Mouse (Mus musculus): Measurements from ENCODE around the gene Dnmt3a. TPM values are rescaled to one million over a fixed set of nuclear protein-coding genes. Genes with fewer than 3 reads are reported as not detected.

Gene Dnmt3a
- total and polyA plus RNA-seq, 3 experiments, result 15.9 to 34.4 TPM; not detected in 1

- H3K4me3 ChIP-seq (ENCODE audit: control insufficient read depth in 1 of 2, insufficient read depth in 1 of 2, low read depth in 2 of 2, low read length in 2 of 2), result no peak overlapping the region
Measured at GRCm38 (mm10) chr12:3776015-3776414, 29.8 kb upstream of the Dnmt3a start.

GRCm38 (mm10) chr12:3777682-3778081 is 28.1 kb upstream of the Dnmt3a start:
- H3K4me3 ChIP-seq (ENCODE audit: control insufficient read depth in 1 of 2, insufficient read depth in 1 of 2, low read depth in 2 of 2, low read length in 2 of 2), result no peak overlapping the region
- H3K36me3 ChIP-seq (ENCODE audit: control insufficient read depth in 1 of 2, insufficient read depth in 2 of 2, low read length in 2 of 2), result peaks cover 0 to 7% of the 10 kb centered on the region in 2 experiments; a peak in 2 of 4 replicates
- no peaks in the 10 kb centered on the region for H3K9me3 ChIP-seq (replicated peaks; ENCODE audit: insufficient read depth, low read length)
- no peak for TF ChIP-seq USF1 (IDR thresholded peaks at IDR 0.05; ENCODE audit: low read depth, low read length)
- TF ChIP-seq ZC3H11A (IDR thresholded peaks at IDR 0.05; ENCODE audit: low read depth, low read length), result no peak
- TF ChIP-seq SIN3A (IDR thresholded peaks at IDR 0.05; ENCODE audit: low read length), result no peak
- no peak for TF ChIP-seq MYB (IDR thresholded peaks at IDR 0.05; ENCODE audit: low read depth, low read length)
- TF ChIP-seq MXI1 (IDR thresholded peaks at IDR 0.05; ENCODE audit: low read depth, low read length), result no peak
- TF ChIP-seq NELFE (IDR thresholded peaks at IDR 0.05; ENCODE audit: low read depth, low read length), result no peak
- no peak for TF ChIP-seq GABPA (IDR thresholded peaks at IDR 0.05; ENCODE audit: low read depth, low read length)
- no peak for TF ChIP-seq TCF12 (IDR thresholded peaks at IDR 0.05; ENCODE audit: low read depth, low read length)
- no peak for TF ChIP-seq E2F4 (IDR thresholded peaks at IDR 0.05; ENCODE audit: borderline replicate concordance, low read depth, low read length)
- no peak for TF ChIP-seq EP300 (IDR thresholded peaks at IDR 0.05; ENCODE audit: low read depth in 1 of 2, low read length in 2 of 2)
- TF ChIP-seq SMC3 (IDR thresholded peaks at IDR 0.05; ENCODE audit: low read depth, low read length), result no peak
- no peak for TF ChIP-seq TBP (IDR thresholded peaks at IDR 0.05; ENCODE audit: low read depth, low read length)
- no peak for TF ChIP-seq NRF1 (IDR thresholded peaks at IDR 0.05; ENCODE audit: insufficient read depth, low read depth, low read length, poor library complexity, severe bottlenecking)
- TF ChIP-seq ZKSCAN1 (IDR thresholded peaks at IDR 0.05; ENCODE audit: low read depth, low read length), result no peak
- no peaks in the 10 kb centered on the region for H3K27me3 ChIP-seq (ENCODE audit: control insufficient read depth in 1 of 2, insufficient read depth in 2 of 2, low read length in 2 of 2)
- H3K79me2 ChIP-seq (ENCODE audit: control insufficient read depth, insufficient read depth, low read length, poor library complexity), result no peaks in the 10 kb centered on the region
- no peak overlapping the region for H3K9ac ChIP-seq (ENCODE audit: control insufficient read depth, low read depth, low read length, poor library complexity, severe bottlenecking)
- DNase-seq (ENCODE audit: low read depth, low spot score), result no peak
- peaks cover 5 to 15% of the 10 kb centered on the region in 2 experiments; a peak in 3 of 4 replicates for H3K4me1 ChIP-seq (ENCODE audit: control insufficient read depth in 1 of 2, insufficient read depth in 2 of 2, low read length in 2 of 2)
- no peak overlapping the region for H3K27ac ChIP-seq (ENCODE audit: control insufficient read depth, low read depth, low read length)

More at GRCm38 (mm10) chr12:3776015-3776414, 29.8 kb upstream of the Dnmt3a start:
- no peaks in the 10 kb centered on the region for H3K79me2 ChIP-seq (ENCODE audit: control insufficient read depth, insufficient read depth, low read length, poor library complexity)
- no peak overlapping the region for H3K27ac ChIP-seq (ENCODE audit: control insufficient read depth, low read depth, low read length)
- peak; percentile 35 for DNase-seq (ENCODE audit: low read depth, low spot score)
- H3K4me1 ChIP-seq (ENCODE audit: control insufficient read depth in 1 of 2, insufficient read depth in 2 of 2, low read length in 2 of 2), result peaks cover 5 to 14% of the 10 kb centered on the region in 2 experiments; a peak in 3 of 4 replicates
- TF ChIP-seq RCOR1 (IDR thresholded peaks at IDR 0.05; ENCODE audit: low read depth, low read length) (no peak), NELFE (IDR thresholded peaks at IDR 0.05; ENCODE audit: low read depth, low read length) (no peak), POLR2A (IDR thresholded peaks at IDR 0.05; ENCODE audit: control insufficient read depth in 1 of 2, insufficient read depth in 1 of 2, low read depth in 1 of 2, low read length in 2 of 2, poor library complexity in 1 of 2) (no peak), TAL1 (IDR thresholded peaks at IDR 0.05; ENCODE audit: low read length) (no peak), POLR2AphosphoS5 (IDR thresholded peaks at IDR 0.05; ENCODE audit: borderline replicate concordance, low read depth, low read length) (no peak), MEF2A (IDR thresholded peaks at IDR 0.05; ENCODE audit: extremely low read depth, insufficient replicate concordance, low read depth, low read length, poor library complexity, severe bottlenecking) (no peak), JUND (IDR thresholded peaks at IDR 0.05; ENCODE audit: low read depth, low read length) (no peak), KAT2A (conservative IDR thresholded peaks at IDR 0.05; ENCODE audit: low read depth, low read length) (no peak), TCF12 (IDR thresholded peaks at IDR 0.05; ENCODE audit: low read depth, low read length) (no peak), TBP (IDR thresholded peaks at IDR 0.05; ENCODE audit: low read depth, low read length) (no peak), MAFK (IDR thresholded peaks at IDR 0.05; ENCODE audit: borderline replicate concordance, low read depth, low read length) (no peak), ELF1 (IDR thresholded peaks at IDR 0.05; ENCODE audit: low read depth, low read length) (no peak), NRF1 (IDR thresholded peaks at IDR 0.05; ENCODE audit: insufficient read depth, low read depth, low read length, poor library complexity, severe bottlenecking) (no peak), CHD2 (IDR thresholded peaks at IDR 0.05; ENCODE audit: low read length) (no peak), MAX (IDR thresholded peaks at IDR 0.05; ENCODE audit: low read length) (no peak), ZC3H11A (IDR thresholded peaks at IDR 0.05; ENCODE audit: low read depth, low read length) (no peak), RAD21 (IDR thresholded peaks at IDR 0.05; ENCODE audit: low read depth, low read length) (no peak), CHD1 (IDR thresholded peaks at IDR 0.05; ENCODE audit: low read depth, low read length) (no peak), SMC3 (IDR thresholded peaks at IDR 0.05; ENCODE audit: low read depth, low read length) (no peak), CTCF (IDR thresholded peaks at IDR 0.05 in 2 of 3, conservative IDR thresholded peaks at IDR 0.05 in 1 of 3; ENCODE audit: control insufficient read depth in 1 of 3, insufficient read depth in 1 of 3, low read depth in 2 of 3, low read length in 3 of 3, poor library complexity in 1 of 3, severe bottlenecking in 1 of 3) (no peak)
- H3K36me3 ChIP-seq (ENCODE audit: control insufficient read depth in 1 of 2, insufficient read depth in 2 of 2, low read length in 2 of 2), result peaks cover 0 to 7% of the 10 kb centered on the region in 2 experiments; a peak in 2 of 4 replicates
- H3K9ac ChIP-seq (ENCODE audit: control insufficient read depth, low read depth, low read length, poor library complexity, severe bottlenecking), result no peak overlapping the region
- H3K27me3 ChIP-seq (ENCODE audit: control insufficient read depth in 1 of 2, insufficient read depth in 2 of 2, low read length in 2 of 2), result no peaks in the 10 kb centered on the region
- no peaks in the 10 kb centered on the region for H3K9me3 ChIP-seq (replicated peaks; ENCODE audit: insufficient read depth, low read length)

All from MEL (cell line).